Mouse (Mus musculus): Measurements from ENCODE around the gene Tmem43.

The Tmem43 gene

GRCm38 (mm10) chr6:91536047-91536765, 62.7 kb downstream of the Tmem43 start:
- no peak for DNase-seq

Data from cerebellum, adult 11-12 months (tissue).